Mouse (Mus musculus): ENCODE results near the gene Cdk14. TPM values are rescaled to one million over a fixed set of nuclear protein-coding genes. Genes with fewer than 3 reads are reported as not detected.

Cdk14 gene
- polyA plus RNA-seq, 1 experiment from 2014 or later: 22.7 TPM

DNA sequence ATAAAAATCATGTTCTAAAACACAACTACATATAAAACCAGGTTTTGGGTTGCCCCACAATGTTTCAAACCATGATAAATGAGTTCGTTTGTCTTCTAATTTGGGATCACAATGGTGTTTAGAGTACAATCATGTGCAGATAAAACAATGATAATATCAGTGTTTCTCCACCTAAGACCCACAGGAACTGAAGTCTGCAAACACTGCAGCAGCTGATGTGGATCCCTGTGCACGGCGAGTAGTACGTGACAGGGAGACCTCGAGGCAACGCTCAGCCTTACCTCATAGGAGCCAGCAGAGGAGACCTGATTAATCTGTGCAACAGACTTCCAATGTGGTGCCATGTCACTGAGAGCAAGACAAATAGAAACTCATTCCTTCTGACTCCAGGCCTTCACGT, 122.9 kb downstream of the Cdk14 start:
- no peak for ATAC-seq (ENCODE audit: insufficient number of reproducible peaks, low FRiP score, low TSS enrichment, low read depth)
- Histone ChIP-seq H3K9ac (ENCODE audit: low read length) (no peak overlapping the region), H3K4me2 (ENCODE audit: low read depth, severe bottlenecking) (no peak overlapping the region), H3K27ac (replicated peaks; ENCODE audit: low read depth, low read length) (no peak overlapping the region), H3K4me3 (ENCODE audit: low read depth, low read length) (no peak overlapping the region), H3K36me3 (ENCODE audit: control insufficient read depth, insufficient read depth, low read length) (no peaks in the 10 kb centered on the region), H3K27me3 (ENCODE audit: control insufficient read depth, insufficient read depth, low read length) (no peaks in the 10 kb centered on the region), H3K9me3 (ENCODE audit: control insufficient read depth, low read length) (no peaks in the 10 kb centered on the region), H3K4me1 (ENCODE audit: control insufficient read depth, insufficient read depth, low read length) (no peaks in the 10 kb centered on the region)
- DNase-seq (ENCODE audit: low spot score): no peak
- WGBS: 85% methylated on average over 7 of the region's 7 CpGs

GRCm38 (mm10) chr5:5296773-5297172, 123.3 kb downstream of the Cdk14 start:
- Histone ChIP-seq H3K4me3 (ENCODE audit: low read depth, low read length) (no peak overlapping the region), H3K4me2 (ENCODE audit: low read depth, severe bottlenecking) (no peak overlapping the region), H3K9ac (ENCODE audit: low read length) (no peak overlapping the region), H3K4me1 (ENCODE audit: control insufficient read depth, insufficient read depth, low read length) (no peaks in the 10 kb centered on the region), H3K36me3 (ENCODE audit: control insufficient read depth, insufficient read depth, low read length) (no peaks in the 10 kb centered on the region), H3K27ac (replicated peaks; ENCODE audit: low read depth, low read length) (no peak overlapping the region), H3K27me3 (ENCODE audit: control insufficient read depth, insufficient read depth, low read length) (no peaks in the 10 kb centered on the region), H3K9me3 (ENCODE audit: control insufficient read depth, low read length) (no peaks in the 10 kb centered on the region)
- DNase-seq (ENCODE audit: low spot score) (no peak), ATAC-seq (ENCODE audit: insufficient number of reproducible peaks, low FRiP score, low TSS enrichment, low read depth) (no peak)

DNA sequence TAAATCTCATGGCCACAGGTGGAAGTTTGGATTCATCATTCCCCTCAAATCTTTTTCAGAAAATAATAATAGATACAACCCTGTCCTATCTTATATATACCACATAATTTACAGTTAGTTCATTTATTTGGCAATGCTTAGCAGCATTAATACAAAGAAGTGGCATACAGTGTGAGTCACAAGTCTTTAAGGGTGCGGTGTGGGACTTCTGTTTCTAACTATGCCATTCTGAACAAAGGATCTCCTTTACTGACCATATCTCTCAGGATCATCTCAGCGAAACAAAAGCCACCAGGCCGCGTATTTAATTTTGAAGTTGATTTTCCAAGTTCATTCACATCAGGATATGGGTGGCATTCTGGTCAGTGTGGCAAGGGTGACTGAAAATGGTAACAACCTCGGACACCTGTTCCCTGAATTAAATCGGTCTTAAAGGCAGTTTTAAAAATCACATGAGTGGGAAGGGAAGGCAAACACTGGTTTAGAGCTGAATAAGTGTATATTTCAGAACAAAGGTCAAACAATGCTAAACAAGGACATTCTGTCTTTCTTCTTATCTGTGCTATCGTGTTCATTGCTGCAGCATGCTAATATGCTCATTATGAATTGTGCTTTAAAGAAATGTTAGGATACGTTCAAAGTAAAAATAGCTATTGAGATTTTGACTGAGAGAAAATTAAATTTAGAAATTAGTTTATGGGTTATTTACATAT, 127.1 kb downstream of the Cdk14 start:
- Histone ChIP-seq H3K9me3 (ENCODE audit: control insufficient read depth, low read length) (no peaks in the 10 kb centered on the region), H3K4me2 (ENCODE audit: low read depth, severe bottlenecking) (no peak overlapping the region), H3K9ac (ENCODE audit: low read length) (no peak overlapping the region), H3K36me3 (ENCODE audit: control insufficient read depth, insufficient read depth, low read length) (no peaks in the 10 kb centered on the region), H3K4me1 (ENCODE audit: control insufficient read depth, insufficient read depth, low read length) (0 out of 2 replicates have a peak, but pooled peaks cover 3% of the 10 kb centered on the region), H3K27me3 (ENCODE audit: control insufficient read depth, insufficient read depth, low read length) (no peaks in the 10 kb centered on the region), H3K27ac (replicated peaks; ENCODE audit: low read depth, low read length) (no peak overlapping the region), H3K4me3 (ENCODE audit: low read depth, low read length) (no peak overlapping the region)
- DNase-seq (ENCODE audit: low spot score): no peak
- 94% methylated on average over 8 of the region's 8 CpGs for WGBS
- no peak for ATAC-seq (ENCODE audit: insufficient number of reproducible peaks, low FRiP score, low TSS enrichment, low read depth)

DNA sequence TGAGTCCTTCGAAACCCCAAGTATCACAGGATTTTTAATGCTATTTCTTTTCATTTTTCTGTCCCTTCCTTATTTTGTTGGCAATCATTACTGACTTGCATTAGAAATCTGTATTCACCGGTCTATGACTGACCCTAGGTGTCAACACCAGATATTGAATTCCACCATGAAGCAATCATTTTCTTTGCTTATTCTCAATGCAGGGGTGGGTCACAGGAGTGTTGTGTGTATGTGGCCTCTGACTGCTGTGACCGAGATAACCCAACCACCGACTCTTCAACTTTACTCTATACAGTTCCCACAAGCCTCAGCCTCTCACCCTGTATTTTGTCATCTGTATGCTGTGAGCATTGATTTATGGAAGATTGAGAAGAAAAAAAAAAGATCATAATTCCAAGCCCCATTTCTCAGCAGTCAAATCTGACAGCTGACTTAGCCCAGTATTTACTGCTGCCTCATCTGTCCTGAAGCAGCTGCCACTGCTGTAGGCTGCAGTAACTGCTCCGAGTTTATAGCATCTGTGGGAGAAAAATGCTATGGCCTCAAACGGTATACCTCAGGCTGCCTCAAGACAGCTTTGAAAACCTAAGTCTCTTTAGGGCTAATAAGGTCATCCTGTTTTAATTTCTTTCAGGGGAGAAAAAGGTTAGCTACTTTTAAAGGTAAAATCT, 128.7 kb downstream of the Cdk14 start:
- 62% methylated on average over 6 of the region's 6 CpGs for WGBS
- no peaks in the 10 kb centered on the region for H3K9me3 ChIP-seq (ENCODE audit: control insufficient read depth, low read length)
- DNase-seq (ENCODE audit: low spot score) (no peak), ATAC-seq (ENCODE audit: insufficient number of reproducible peaks, low FRiP score, low TSS enrichment, low read depth) (0 out of 2 replicates have a peak, but pooled peaks have one; percentile 17)
- no peak overlapping the region for H3K9ac ChIP-seq (ENCODE audit: low read length)
- H3K4me1 ChIP-seq (ENCODE audit: control insufficient read depth, insufficient read depth, low read length): 0 out of 2 replicates have a peak, but pooled peaks cover 3% of the 10 kb centered on the region
- H3K4me3 ChIP-seq (ENCODE audit: low read depth, low read length): no peak overlapping the region
- no peaks in the 10 kb centered on the region for H3K27me3 ChIP-seq (ENCODE audit: control insufficient read depth, insufficient read depth, low read length)
- H3K27ac ChIP-seq (replicated peaks; ENCODE audit: low read depth, low read length): no peak overlapping the region
- H3K36me3 ChIP-seq (ENCODE audit: control insufficient read depth, insufficient read depth, low read length): no peaks in the 10 kb centered on the region
- no peak overlapping the region for H3K4me2 ChIP-seq (ENCODE audit: low read depth, severe bottlenecking)

DNA sequence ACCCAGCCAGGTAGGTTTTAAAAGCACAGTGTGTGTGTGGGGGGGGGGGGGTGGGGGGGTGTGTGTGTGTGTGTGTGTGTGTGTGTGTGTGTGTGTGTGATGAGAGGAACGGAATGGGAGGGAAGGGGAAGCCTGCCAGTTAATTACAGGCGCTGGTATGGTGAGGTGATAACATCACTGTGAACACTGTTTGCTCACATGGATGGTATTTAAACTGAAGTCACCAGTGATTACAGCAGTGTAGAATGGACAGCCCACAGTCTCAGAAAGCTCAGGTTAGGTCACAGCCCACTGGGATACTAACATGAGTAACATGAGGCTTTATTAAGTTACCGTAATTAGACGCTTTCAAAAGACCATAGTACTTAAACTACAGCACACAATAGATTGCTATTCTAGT, 129.4 kb downstream of the Cdk14 start:
- H3K9me3 ChIP-seq (ENCODE audit: control insufficient read depth, low read length): no peaks in the 10 kb centered on the region
- H3K4me1 ChIP-seq (ENCODE audit: control insufficient read depth, insufficient read depth, low read length): 0 out of 2 replicates have a peak, but pooled peaks cover 3% of the 10 kb centered on the region
- no peak for DNase-seq (ENCODE audit: low spot score)
- H3K4me2 ChIP-seq (ENCODE audit: low read depth, severe bottlenecking): no peak overlapping the region
- H3K9ac ChIP-seq (ENCODE audit: low read length): no peak overlapping the region
- peak; percentile 17; the same call in 1 of the 2 replicates for ATAC-seq (ENCODE audit: insufficient number of reproducible peaks, low FRiP score, low TSS enrichment, low read depth)
- no peaks in the 10 kb centered on the region for H3K36me3 ChIP-seq (ENCODE audit: control insufficient read depth, insufficient read depth, low read length)
- no peaks in the 10 kb centered on the region for H3K27me3 ChIP-seq (ENCODE audit: control insufficient read depth, insufficient read depth, low read length)
- H3K4me3 ChIP-seq (ENCODE audit: low read depth, low read length): no peak overlapping the region
- WGBS: 69% methylated on average over 4 of the region's 4 CpGs
- H3K27ac ChIP-seq (replicated peaks; ENCODE audit: low read depth, low read length): no peak overlapping the region

DNA sequence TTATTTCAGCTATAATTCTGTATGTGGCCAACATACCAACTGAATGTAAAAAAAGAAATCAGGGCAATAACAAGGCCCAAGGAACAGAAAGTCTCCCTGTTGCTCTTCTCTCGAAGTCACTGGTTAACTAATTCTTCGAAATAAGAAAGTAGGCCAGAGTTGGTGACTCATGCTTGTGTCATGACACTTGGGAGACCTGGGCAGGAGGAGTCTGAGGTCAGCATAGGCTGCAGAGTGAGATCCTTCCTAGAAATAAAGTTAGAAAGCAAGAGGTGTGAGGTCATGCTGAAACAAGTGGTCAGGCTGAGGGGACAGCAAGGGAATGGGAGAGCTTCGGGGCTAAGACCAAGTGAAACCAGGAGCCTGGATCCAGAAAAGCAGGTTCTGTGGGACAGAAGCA, 134.2 kb downstream of the Cdk14 start:
- H3K9me3 ChIP-seq (ENCODE audit: control insufficient read depth, low read length): no peaks in the 10 kb centered on the region
- 86% methylated on average over 3 of the region's 3 CpGs for WGBS
- H3K27me3 ChIP-seq (ENCODE audit: control insufficient read depth, insufficient read depth, low read length): no peaks in the 10 kb centered on the region
- H3K4me1 ChIP-seq (ENCODE audit: control insufficient read depth, insufficient read depth, low read length): no peaks in the 10 kb centered on the region
- H3K36me3 ChIP-seq (ENCODE audit: control insufficient read depth, insufficient read depth, low read length): no peaks in the 10 kb centered on the region
- ATAC-seq (ENCODE audit: insufficient number of reproducible peaks, low FRiP score, low TSS enrichment, low read depth) (no peak), DNase-seq (ENCODE audit: low spot score) (no peak)
- H3K4me3 ChIP-seq (ENCODE audit: low read depth, low read length): no peak overlapping the region
- H3K9ac ChIP-seq (ENCODE audit: low read length): no peak overlapping the region
- no peak overlapping the region for H3K27ac ChIP-seq (replicated peaks; ENCODE audit: low read depth, low read length)
- no peak overlapping the region for H3K4me2 ChIP-seq (ENCODE audit: low read depth, severe bottlenecking)

- Histone ChIP-seq H3K9ac (ENCODE audit: low read length) (no peak overlapping the region), H3K36me3 (ENCODE audit: control insufficient read depth, insufficient read depth, low read length) (no peaks in the 10 kb centered on the region), H3K9me3 (ENCODE audit: control insufficient read depth, low read length) (no peaks in the 10 kb centered on the region), H3K4me3 (ENCODE audit: low read depth, low read length) (no peak overlapping the region), H3K4me1 (ENCODE audit: control insufficient read depth, insufficient read depth, low read length) (no peaks in the 10 kb centered on the region), H3K27ac (replicated peaks; ENCODE audit: low read depth, low read length) (no peak overlapping the region), H3K27me3 (ENCODE audit: control insufficient read depth, insufficient read depth, low read length) (no peaks in the 10 kb centered on the region), H3K4me2 (ENCODE audit: low read depth, severe bottlenecking) (no peak overlapping the region)
- ATAC-seq (ENCODE audit: insufficient number of reproducible peaks, low FRiP score, low TSS enrichment, low read depth) (no peak), DNase-seq (ENCODE audit: low spot score) (no peak)
- WGBS: 88% methylated on average over 5 of the region's 5 CpGs
Observed at GRCm38 (mm10) chr5:5284531-5284930, 135.6 kb downstream of the Cdk14 start.

DNA sequence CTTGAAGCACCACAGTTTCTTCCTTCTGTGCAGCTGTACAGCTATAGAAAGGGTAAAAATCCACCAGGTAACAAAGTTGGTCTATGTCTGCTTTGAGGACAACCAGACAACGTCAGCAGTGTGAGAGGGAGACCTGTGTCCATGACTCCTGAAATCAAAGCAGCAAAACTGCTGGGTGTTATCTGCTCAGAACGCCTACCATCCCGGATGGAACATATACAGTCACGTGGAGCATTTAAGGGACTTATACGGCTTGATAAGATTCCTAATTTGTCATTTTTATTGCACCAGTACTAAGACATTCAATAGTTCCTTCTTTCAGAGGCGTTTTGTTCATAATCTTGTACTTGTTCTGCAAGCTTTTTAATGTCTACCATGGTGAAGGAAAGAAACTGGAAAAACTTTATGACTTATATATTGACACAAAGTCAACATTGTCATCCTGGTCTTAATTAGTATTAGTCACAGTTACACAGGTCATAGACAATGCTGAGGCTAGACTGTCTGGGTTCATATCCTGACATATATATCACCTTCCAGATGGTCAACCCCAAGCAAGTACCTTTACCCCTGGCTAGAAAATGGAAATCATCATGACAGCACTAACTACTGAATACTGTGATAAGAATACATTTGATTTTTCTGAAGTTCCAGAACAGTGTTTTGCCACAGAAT, 136.2 kb downstream of the Cdk14 start:
- Histone ChIP-seq H3K9ac (ENCODE audit: low read length) (no peak overlapping the region), H3K9me3 (ENCODE audit: control insufficient read depth, low read length) (no peaks in the 10 kb centered on the region), H3K27me3 (ENCODE audit: control insufficient read depth, insufficient read depth, low read length) (no peaks in the 10 kb centered on the region), H3K27ac (replicated peaks; ENCODE audit: low read depth, low read length) (no peak overlapping the region), H3K4me2 (ENCODE audit: low read depth, severe bottlenecking) (no peak overlapping the region), H3K4me1 (ENCODE audit: control insufficient read depth, insufficient read depth, low read length) (no peaks in the 10 kb centered on the region), H3K36me3 (ENCODE audit: control insufficient read depth, insufficient read depth, low read length) (no peaks in the 10 kb centered on the region), H3K4me3 (ENCODE audit: low read depth, low read length) (no peak overlapping the region)
- ATAC-seq (ENCODE audit: insufficient number of reproducible peaks, low FRiP score, low TSS enrichment, low read depth) (no peak), DNase-seq (ENCODE audit: low spot score) (no peak)
- whole genome bisulfite sequencing: 79% methylated on average over 6 of the region's 6 CpGs

All from limb, embryonic 11.5 days (tissue).